Mouse (Mus musculus) T-helper 2 cell (primary cell): Measurements from ENCODE around the gene Opcml.

ENCODE experiments used
- in situ Hi-C: fragments of 300-600 bp; cut with MboI, MseI; formaldehyde crosslinking; loops from one replicate; pipeline ENCODE4 v1.15.1; 2025; ENCODE audit warnings: high pct_unique_total_duplicates

The Opcml gene

GRCm38 (mm10) chr9:28238450-28238849 is 447.9 kb downstream of the Opcml start:
- in situ Hi-C loops, result no loop called here

DNA sequence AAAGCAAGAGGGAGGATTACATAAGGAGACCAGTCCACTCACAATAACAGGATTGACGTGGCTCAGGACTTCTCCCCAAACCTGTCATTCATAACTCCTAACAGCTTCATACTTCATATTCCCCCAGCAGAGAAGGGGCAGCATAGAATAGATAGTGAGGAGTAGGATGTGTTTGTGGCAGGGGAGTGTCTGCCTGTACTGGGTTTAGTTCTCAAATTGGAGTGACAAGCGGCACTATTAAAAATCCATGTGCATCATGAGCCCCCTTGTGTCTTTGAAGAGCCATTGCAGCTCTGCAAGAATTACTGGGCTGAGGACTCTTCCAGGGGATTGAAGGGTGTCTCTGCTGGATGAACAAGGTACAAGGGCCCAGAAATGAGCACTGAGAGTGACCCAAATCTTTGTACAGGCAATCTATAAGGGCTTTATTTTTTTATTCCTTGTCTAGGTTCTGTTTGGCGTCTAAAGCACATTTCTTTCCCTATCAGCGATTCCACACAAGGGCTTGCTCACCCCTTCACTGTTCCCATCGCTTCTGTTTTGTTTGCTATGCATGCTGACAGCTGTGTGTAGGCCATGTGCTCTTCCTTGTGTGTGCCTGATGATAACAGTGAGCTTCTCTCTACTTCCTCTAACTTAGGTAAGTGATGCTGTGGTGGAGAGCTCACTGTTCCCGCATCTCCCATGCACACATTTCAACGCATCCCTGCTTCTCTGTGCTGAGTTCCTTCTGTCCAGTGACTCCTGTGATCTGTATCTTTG is 457.3 kb downstream of the Opcml start:
- in situ Hi-C loops, result no loop called here

GRCm38 (mm10) chr9:28251341-28251740 is 460.8 kb downstream of the Opcml start:
- in situ Hi-C loops, result loop anchor here (25.0 kb wide), 1 partner anchor 1161 kb away; no protein-coding TSS in a partner anchor

GRCm38 (mm10) chr9:28255128-28255904 is 464.7 kb downstream of the Opcml start:
- in situ Hi-C loops, result loop anchor here (25.0 kb wide), 1 partner anchor 1157 kb away; no protein-coding TSS in a partner anchor

DNA sequence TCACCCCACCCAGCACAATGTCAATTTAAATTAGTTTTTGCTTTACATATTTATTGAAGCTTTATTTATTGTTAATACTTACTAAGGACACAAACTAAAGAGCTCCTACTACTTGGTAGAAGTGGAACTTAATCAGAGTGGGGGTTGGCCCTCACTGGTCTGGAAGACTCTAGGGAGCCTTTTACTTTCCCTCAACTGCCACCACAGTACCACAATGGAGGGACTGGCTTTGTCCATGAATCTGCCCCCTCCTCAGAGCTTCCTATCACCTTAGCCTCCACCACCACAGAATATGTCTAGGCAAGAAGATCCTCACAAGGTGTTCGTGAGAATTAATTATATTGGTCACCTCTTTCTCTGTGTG is 465.3 kb downstream of the Opcml start:
- in situ Hi-C loops, result loop anchor here (25.0 kb wide), 1 partner anchor 1156 kb away; no protein-coding TSS in a partner anchor

GRCm38 (mm10) chr9:28261078-28261753 is 470.6 kb downstream of the Opcml start:
- in situ Hi-C loops, result loop anchor here (25.0 kb wide), 1 partner anchor 1151 kb away; no protein-coding TSS in a partner anchor

- in situ Hi-C loops, result loop anchor here (25.0 kb wide), 1 partner anchor 1150 kb away; no protein-coding TSS in a partner anchor
Observed at GRCm38 (mm10) chr9:28262021-28262420, 471.4 kb downstream of the Opcml start.

GRCm38 (mm10) chr9:28262896-28263295 is 472.3 kb downstream of the Opcml start:
- in situ Hi-C loops, result loop anchor here (25.0 kb wide), 1 partner anchor 1149 kb away; no protein-coding TSS in a partner anchor

DNA sequence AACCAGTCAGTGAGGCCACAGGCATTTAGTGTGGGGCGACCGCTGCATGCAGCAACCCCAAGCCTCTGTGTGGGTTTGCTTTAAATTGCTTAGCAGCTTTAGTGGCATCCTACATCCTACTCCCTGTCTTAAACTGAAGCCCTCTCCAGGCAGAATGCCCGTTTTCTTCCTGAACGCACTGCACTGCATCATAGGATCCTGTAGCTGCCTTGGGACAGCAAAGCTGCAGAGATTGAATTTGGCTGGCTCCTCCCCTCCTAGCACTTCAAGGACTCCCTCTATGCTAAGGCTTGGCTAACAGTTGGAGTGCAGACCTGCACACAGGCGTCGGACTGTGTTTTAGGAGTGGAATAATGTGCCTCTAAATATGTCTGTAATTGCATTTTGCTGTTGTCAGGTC is 474.2 kb downstream of the Opcml start:
- in situ Hi-C loops, result loop anchor here (5.0 to 25.0 kb wide), 2 partner anchors 1148 to 1383 kb away; no protein-coding TSS in a partner anchor

- in situ Hi-C loops, result loop anchor here (25.0 kb wide), 1 partner anchor 1138 kb away; no protein-coding TSS in a partner anchor
Observed at GRCm38 (mm10) chr9:28273816-28274215, 483.2 kb downstream of the Opcml start.

DNA sequence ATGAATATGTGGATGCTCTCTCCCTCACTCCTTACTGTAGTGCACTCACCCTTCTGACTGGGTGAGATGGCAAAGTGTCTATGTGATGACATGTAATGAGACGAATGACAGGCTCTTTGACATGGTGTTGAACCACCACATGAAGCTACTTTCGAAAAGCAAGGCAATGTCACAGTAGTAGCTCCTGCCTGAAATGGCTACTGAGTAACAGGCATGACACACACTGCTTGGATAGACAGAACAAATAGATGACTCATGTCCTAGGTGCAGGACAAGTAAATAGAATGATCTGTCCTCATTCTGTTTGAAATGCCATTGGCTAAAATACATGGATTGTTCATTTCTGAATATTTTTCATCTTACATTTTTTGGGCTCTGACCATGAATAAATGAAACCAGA is 488.0 kb downstream of the Opcml start:
- in situ Hi-C loops, result no loop called here

DNA sequence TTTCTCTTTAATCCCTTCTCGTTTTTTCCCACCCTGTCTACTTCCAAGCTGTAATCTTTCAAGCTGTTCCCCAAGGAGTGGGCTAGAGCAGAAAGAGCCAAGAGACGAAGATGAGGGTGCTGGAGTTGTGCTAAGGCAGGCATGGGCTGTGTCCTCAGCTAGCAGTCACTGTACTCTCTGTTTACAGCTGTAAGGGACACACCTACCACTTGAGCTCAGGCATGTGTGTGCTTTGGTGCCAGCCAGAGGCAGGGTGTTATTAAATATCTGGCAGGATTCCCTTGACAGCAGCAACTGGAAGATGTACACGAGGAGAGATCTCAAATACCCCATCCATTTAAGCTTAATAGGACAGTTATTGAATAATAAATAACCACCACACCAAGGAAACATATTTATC is 490.4 kb downstream of the Opcml start:
- in situ Hi-C loops, result no loop called here

- in situ Hi-C loops, result no loop called here
Observed at GRCm38 (mm10) chr9:28281571-28281970, 491.0 kb downstream of the Opcml start.

GRCm38 (mm10) chr9:28285016-28285415 is 494.4 kb downstream of the Opcml start:
- in situ Hi-C loops, result no loop called here

DNA sequence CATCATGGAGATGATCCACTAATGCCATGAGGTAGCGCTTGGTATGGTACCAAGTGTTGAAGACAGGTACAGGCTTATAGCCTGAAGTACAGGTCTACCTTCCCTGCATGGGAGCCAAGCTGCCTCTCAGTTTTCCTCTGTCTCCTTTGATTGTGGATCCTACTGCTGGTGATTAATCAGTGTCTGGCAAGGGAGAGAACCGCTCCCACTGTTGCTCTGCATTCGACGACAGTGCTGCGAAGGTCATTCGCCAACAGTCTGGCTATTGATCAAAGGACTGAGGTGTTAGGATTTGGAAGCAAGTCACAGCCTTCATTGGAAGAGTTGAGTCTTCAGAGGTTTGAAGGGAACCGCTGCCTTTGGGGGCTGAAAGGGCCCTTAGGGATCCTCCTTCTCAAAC is 495.8 kb downstream of the Opcml start:
- in situ Hi-C loops, result no loop called here

GRCm38 (mm10) chr9:28287485-28287884 is 496.9 kb downstream of the Opcml start:
- in situ Hi-C loops, result no loop called here

DNA sequence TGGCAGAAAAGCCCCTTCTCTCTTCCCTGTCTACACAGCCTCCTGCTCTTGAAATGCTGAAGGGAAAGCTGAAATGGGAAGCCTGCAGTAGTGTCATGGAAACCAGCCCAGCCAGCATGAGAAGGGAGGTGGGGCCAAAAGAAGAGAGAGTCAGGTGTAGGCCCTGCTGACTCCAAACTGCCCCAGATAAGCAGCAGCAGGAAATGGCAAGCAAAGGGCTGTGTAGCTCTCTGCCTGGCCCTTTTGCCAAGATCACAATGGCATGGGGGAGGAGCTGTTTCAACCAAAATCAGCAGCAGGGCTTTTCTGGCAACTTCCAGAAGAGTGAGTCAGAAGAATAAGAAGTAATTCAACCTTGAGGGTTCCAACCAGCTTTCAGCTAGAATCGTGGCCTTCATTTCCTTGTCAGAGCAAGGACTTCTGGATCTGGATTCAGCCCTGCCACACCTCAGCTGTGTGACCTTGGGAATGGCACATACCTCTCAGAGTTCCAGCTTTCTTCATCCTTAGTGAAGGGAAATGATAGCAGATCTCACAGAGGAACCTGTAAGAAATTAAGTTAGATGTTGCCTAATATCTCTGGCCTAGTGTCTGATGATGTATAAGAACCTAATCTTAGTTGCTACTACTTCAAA is 499.2 kb downstream of the Opcml start:
- in situ Hi-C loops, result no loop called here

- in situ Hi-C loops, result no loop called here
Observed at GRCm38 (mm10) chr9:28303659-28304058, 513.1 kb downstream of the Opcml start.

DNA sequence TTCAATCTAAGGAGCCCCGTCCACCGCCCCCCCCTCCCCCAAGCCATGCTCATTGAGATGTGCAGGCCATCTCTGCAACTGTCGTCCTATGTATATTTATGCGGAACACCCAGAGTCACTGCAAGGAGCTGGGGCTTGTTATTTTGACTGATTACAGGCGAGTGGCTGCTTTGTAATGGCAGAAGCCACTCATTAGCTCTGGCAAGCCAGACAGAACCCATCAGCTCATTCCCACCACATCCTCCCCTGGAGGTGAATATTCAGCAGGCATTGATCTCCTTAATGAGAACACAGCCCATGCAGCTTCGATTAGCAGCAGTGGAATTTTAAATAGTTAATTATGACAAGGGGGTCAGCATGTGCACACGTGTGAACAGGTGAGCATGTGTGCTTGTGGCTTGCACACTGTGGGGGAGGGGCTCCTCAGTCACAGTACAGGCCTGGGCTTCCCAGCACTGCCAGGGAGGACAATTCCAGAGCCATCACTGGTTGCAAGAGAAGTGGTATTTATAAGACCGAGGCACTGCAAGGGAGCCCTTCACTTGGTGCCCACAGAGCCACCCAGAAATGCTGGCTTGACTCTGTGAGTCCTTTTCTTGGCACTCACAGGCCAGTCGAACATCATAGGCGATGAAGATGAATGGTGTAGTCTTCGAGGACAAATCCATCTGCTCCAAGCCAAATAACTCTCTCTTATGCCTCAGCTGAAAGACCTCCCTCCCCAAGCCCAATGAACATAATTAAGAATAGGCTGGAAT is 516.0 kb downstream of the Opcml start:
- in situ Hi-C loops, result no loop called here

- in situ Hi-C loops, result no loop called here
Observed at GRCm38 (mm10) chr9:28307122-28307430, 516.5 kb downstream of the Opcml start.
